Mouse (Mus musculus) ES-E14 (cell line): ENCODE data around the gene Zrsr1.

Experiments used
- CHD2 ChIP-seq: IDR thresholded peaks from 2 replicates; pipeline ENCODE4 v1.6.1; 2014; ENCODE audit warnings: mild to moderate bottlenecking, low read depth, low read length, inconsistent platforms
- ZC3H11A ChIP-seq: IDR thresholded peaks from 2 replicates; pipeline ENCODE4 v1.6.1; 2012; ENCODE audit warnings: low read depth, mild to moderate bottlenecking, inconsistent platforms, low read length, borderline replicate concordance

GRCm38 (mm10) chr11:22964401-22964800, 7.4 kb upstream of the Zrsr1 start:
- TF ChIP-seq CHD2 (no peak), ZC3H11A (no peak)
